Comparison of ENCODE assay signal across 8 mouse cellular contexts in genomic region chr17:28006208-28006607, GRCm38 (mm10).
DNase-seq lines count a peak whose midpoint lies in the region; ATAC-seq and TF ChIP-seq lines count a peak whose summit lies in the region.
"Had no signal": no experiment of that assay in that cellular context is flagged by ENCODE, and none has a peak within 500 bp of the region (broad histone marks: within the 10 kb centered on the region; RNA-seq: fewer than 3 reads in every experiment).

No protein-coding gene starts in this region.

- H3K27me3 ChIP-seq in kidney, embryonic 15.5 days = no peaks in the 10 kb centered on the region
- no peaks in the 10 kb centered on the region for H3K27me3 ChIP-seq in embryonic facial prominence, embryonic 10.5 days (replicated peaks; ENCODE audit: low read depth, poor library complexity, severe bottlenecking)
- H3K27me3 ChIP-seq in embryonic facial prominence, embryonic 14.5 days (replicated peaks; ENCODE audit: control insufficient read depth, insufficient read depth, low read length) = no peaks in the 10 kb centered on the region
- H3K27me3 ChIP-seq in liver, postnatal 0 days (ENCODE audit: insufficient read depth, low read length) = no peaks in the 10 kb centered on the region

- peak overlapping the region; percentile 92 for H3K27ac ChIP-seq in kidney, embryonic 15.5 days
- peak overlapping the region; percentile 87 for H3K27ac ChIP-seq in embryonic facial prominence, embryonic 10.5 days (replicated peaks)
- H3K27ac ChIP-seq in embryonic facial prominence, embryonic 14.5 days (replicated peaks; ENCODE audit: low read depth, low read length) = peak overlapping the region; percentile 91
- H3K27ac ChIP-seq in liver, postnatal 0 days (ENCODE audit: low read depth) = peak overlapping the region; percentile 80

- H3K4me1 ChIP-seq in kidney, embryonic 15.5 days = peaks cover 51% of the 10 kb centered on the region
- H3K4me1 ChIP-seq in embryonic facial prominence, embryonic 10.5 days = peaks cover 75% of the 10 kb centered on the region
- peaks cover 39% of the 10 kb centered on the region for H3K4me1 ChIP-seq in embryonic facial prominence, embryonic 14.5 days (ENCODE audit: control insufficient read depth, insufficient read depth, low read length)
- H3K4me1 ChIP-seq in liver, postnatal 0 days (ENCODE audit: insufficient read depth) = peaks cover 43% of the 10 kb centered on the region

- intact Hi-C loops in left cerebral cortex, postnatal 25 days (cut with DNase I) = loop anchor here (5.0 kb wide), 1 partner anchor 36 kb away; no protein-coding TSS in a partner anchor

- peak; percentile 34 for TF ChIP-seq CTCF in liver, postnatal 0 days (IDR thresholded peaks at IDR 0.05; ENCODE audit: low read depth)

- no peak overlapping the region for H3K4me3 ChIP-seq in kidney, embryonic 15.5 days (replicated peaks)
- H3K4me3 ChIP-seq in embryonic facial prominence, embryonic 10.5 days = no peak overlapping the region
- H3K4me3 ChIP-seq in embryonic facial prominence, embryonic 14.5 days (ENCODE audit: low read depth, low read length) = no peak overlapping the region
- no peak overlapping the region for H3K4me3 ChIP-seq in liver, postnatal 0 days (ENCODE audit: low read depth, low read length)

- DNase-seq in kidney, adult 18-20 months = no peak
- no peak for DNase-seq in embryonic facial prominence, embryonic 10.5 days (ENCODE audit: low spot score)
- no peak for DNase-seq in embryonic facial prominence, embryonic 14.5 days (ENCODE audit: low spot score)
- DNase-seq in liver, postnatal 0 days = no peak
- no peak for DNase-seq in left cerebral cortex, postnatal 25 days (ENCODE audit: low spot score in 2 of 2)
- DNase-seq in spleen, postnatal 36 days (ENCODE audit: low spot score in 2 of 2) = no peak
- DNase-seq: layer of hippocampus, postnatal 36 days had no signal

- H3K36me3 ChIP-seq in kidney, embryonic 15.5 days = peaks cover 7% of the 10 kb centered on the region; the same call in 1 of the 2 replicates
- peaks cover 42% of the 10 kb centered on the region for H3K36me3 ChIP-seq in embryonic facial prominence, embryonic 10.5 days (replicated peaks)
- H3K36me3 ChIP-seq in embryonic facial prominence, embryonic 14.5 days (ENCODE audit: control insufficient read depth, insufficient read depth, low read length) = 0 out of 2 replicates have a peak, but pooled peaks cover 4% of the 10 kb centered on the region
- H3K36me3 ChIP-seq in liver, postnatal 0 days (replicated peaks; ENCODE audit: insufficient read depth, low read length) = peaks cover 5% of the 10 kb centered on the region

- TF ChIP-seq EP300 in liver, postnatal 0 days (IDR thresholded peaks at IDR 0.05; ENCODE audit: low read depth) = no peak

- no peaks in the 10 kb centered on the region for H3K9me3 ChIP-seq in kidney, embryonic 15.5 days (replicated peaks)
- no peaks in the 10 kb centered on the region for H3K9me3 ChIP-seq in embryonic facial prominence, embryonic 10.5 days
- H3K9me3 ChIP-seq in embryonic facial prominence, embryonic 14.5 days (ENCODE audit: control insufficient read depth, low read length) = no peaks in the 10 kb centered on the region
- no peaks in the 10 kb centered on the region for H3K9me3 ChIP-seq in liver, postnatal 0 days (ENCODE audit: low read length)

- 50% methylated on average over 8 of the region's 8 CpGs for WGBS in kidney, embryonic 15.5 days
- WGBS in embryonic facial prominence, embryonic 10.5 days = 88% methylated on average over 8 of the region's 8 CpGs
- WGBS in embryonic facial prominence, embryonic 14.5 days = 83% methylated on average over 8 of the region's 8 CpGs
- WGBS in liver, postnatal 0 days (ENCODE audit: insufficient replicate concordance) = 56% methylated on average over 8 of the region's 8 CpGs

- peak overlapping the region; percentile 58 for H3K4me2 ChIP-seq in kidney, embryonic 15.5 days
- 0 out of 2 replicates have a peak overlapping the region, but pooled peaks have one; percentile 52 for H3K4me2 ChIP-seq in embryonic facial prominence, embryonic 14.5 days (ENCODE audit: low read depth, low read length)
- no peak overlapping the region for H3K4me2 ChIP-seq in liver, postnatal 0 days (ENCODE audit: low read depth, low read length)

- no peak overlapping the region for H3K9ac ChIP-seq in kidney, embryonic 15.5 days
- H3K9ac ChIP-seq in embryonic facial prominence, embryonic 14.5 days (ENCODE audit: low read depth, low read length) = no peak overlapping the region
- H3K9ac ChIP-seq in liver, postnatal 0 days (replicated peaks) = peak overlapping the region; percentile 64

- ATAC-seq in kidney, embryonic 15.5 days (replicated peaks; ENCODE audit: low FRiP score) = no peak
- ATAC-seq in embryonic facial prominence, embryonic 14.5 days (ENCODE audit: low read depth) = no peak
- ATAC-seq in liver, postnatal 0 days = no peak
